ENCODE assay signal across 8 mouse cellular contexts in the genomic region with DNA sequence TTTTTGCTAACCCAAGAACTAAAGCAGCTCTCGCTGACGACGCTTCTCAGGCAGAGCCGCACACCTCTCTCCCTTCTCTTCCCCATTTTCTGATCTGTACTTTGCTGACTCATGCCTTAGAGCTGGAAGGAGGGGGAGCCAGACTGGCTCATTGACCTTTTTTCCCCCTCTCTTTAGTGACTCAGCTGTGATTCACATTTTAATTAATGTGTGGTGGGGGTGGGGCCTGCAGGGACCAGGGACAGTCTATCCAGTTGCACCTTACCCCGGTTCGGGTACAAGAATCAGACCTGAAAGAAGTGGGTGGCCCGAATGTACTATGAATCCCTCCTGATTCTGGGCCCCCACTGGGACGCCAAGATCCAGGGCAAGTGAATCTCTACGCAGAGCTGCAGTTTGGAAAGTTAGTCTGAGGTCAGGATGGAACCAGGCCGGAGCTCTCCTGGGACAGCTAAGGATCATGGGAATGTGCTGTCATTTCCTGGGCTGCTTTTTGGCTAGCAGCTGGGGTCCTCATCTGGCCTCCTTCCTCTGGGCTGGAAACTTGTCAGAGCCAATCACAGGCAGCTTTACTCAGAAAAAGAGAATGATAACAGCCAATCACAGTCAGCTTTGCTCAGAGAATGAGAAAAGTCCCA.
DNase-seq lines count a peak whose midpoint lies in the region; ATAC-seq and TF ChIP-seq lines count a peak whose summit lies in the region.

No protein-coding gene starts in this region.

- no peak overlapping the region for H3K27ac ChIP-seq in kidney, adult 2 months (ENCODE audit: insufficient read depth, low read depth, low read length)
- no peak overlapping the region for H3K27ac ChIP-seq in kidney, embryonic 16.5 days (ENCODE audit: low read length)
- 0 out of 2 replicates have a peak overlapping the region, but pooled peaks have one; percentile 1 for H3K27ac ChIP-seq in neural tube, embryonic 15.5 days (replicated peaks)

- 66% methylated on average over 10 of the region's 10 CpGs for WGBS in kidney, adult 2 months
- 76% methylated on average over 10 of the region's 10 CpGs for WGBS in kidney, embryonic 16.5 days
- WGBS in neural tube, embryonic 15.5 days: 71% methylated on average over 10 of the region's 10 CpGs

- no peak overlapping the region for H3K9ac ChIP-seq in kidney, embryonic 16.5 days (replicated peaks; ENCODE audit: low read length)
- no peak overlapping the region for H3K9ac ChIP-seq in neural tube, embryonic 15.5 days (replicated peaks)

- H3K4me3 ChIP-seq in kidney, adult 2 months (ENCODE audit: insufficient read depth, low read depth, low read length): no peak overlapping the region
- no peak overlapping the region for H3K4me3 ChIP-seq in kidney, embryonic 16.5 days (ENCODE audit: low read length)
- H3K4me3 ChIP-seq in neural tube, embryonic 15.5 days (replicated peaks): no peak overlapping the region

- no peak overlapping the region for H3K4me2 ChIP-seq in kidney, embryonic 16.5 days (replicated peaks; ENCODE audit: low read depth, low read length)
- no peak overlapping the region for H3K4me2 ChIP-seq in neural tube, embryonic 15.5 days

- intact Hi-C loops in heart, postnatal 10 days (cut with DNase I): no loop called here

- ATAC-seq in kidney, embryonic 16.5 days (ENCODE audit: low FRiP score, low TSS enrichment): no peak
- no peak for ATAC-seq in neural tube, embryonic 15.5 days (ENCODE audit: low FRiP score)
- ATAC-seq in inflammation-experienced regulatory T-cells, adult 6 months: no peak
- ATAC-seq in activated CD4-positive, CD25-positive, alpha-beta regulatory T cell, adult 4 months: no peak

- no peak for TF ChIP-seq CTCF in kidney, adult 2 months (conservative IDR thresholded peaks at IDR 0.05; ENCODE audit: insufficient read depth, insufficient read length, low read depth, low read length)

- no peak for TF ChIP-seq POLR2A in kidney, adult 2 months (IDR thresholded peaks at IDR 0.05; ENCODE audit: low read depth, low read length)

- DNase-seq in kidney, adult 2 months: peak; percentile 57
- DNase-seq in ES-CJ7 (ENCODE audit: low read depth, low spot score): peak; percentile 97
- peak; percentile 76 for DNase-seq in adrenal gland, postnatal 14 days
- peak; percentile 70 to 75 for DNase-seq in heart, postnatal 10 days

- H3K27me3 ChIP-seq in kidney, adult 2 months (replicated peaks; ENCODE audit: control insufficient read depth, insufficient read depth, low read length): no peaks in the 10 kb centered on the region
- no peaks in the 10 kb centered on the region for H3K27me3 ChIP-seq in kidney, embryonic 16.5 days (ENCODE audit: insufficient read depth, low read length)
- H3K27me3 ChIP-seq in neural tube, embryonic 15.5 days (replicated peaks): no peaks in the 10 kb centered on the region

- no peaks in the 10 kb centered on the region for H3K4me1 ChIP-seq in kidney, adult 2 months (ENCODE audit: control insufficient read depth, insufficient read depth, low read length)
- H3K4me1 ChIP-seq in kidney, embryonic 16.5 days (ENCODE audit: insufficient read depth, low read length): no peaks in the 10 kb centered on the region
- peaks cover 9% of the 10 kb centered on the region for H3K4me1 ChIP-seq in neural tube, embryonic 15.5 days

- H3K9me3 ChIP-seq in kidney, embryonic 16.5 days (ENCODE audit: low read length): no peaks in the 10 kb centered on the region
- H3K9me3 ChIP-seq in neural tube, embryonic 15.5 days (replicated peaks): no peaks in the 10 kb centered on the region

- no peaks in the 10 kb centered on the region for H3K36me3 ChIP-seq in kidney, adult 2 months (ENCODE audit: control insufficient read depth, insufficient read depth, low read length)
- no peaks in the 10 kb centered on the region for H3K36me3 ChIP-seq in kidney, embryonic 16.5 days (ENCODE audit: insufficient read depth, low read length)
- H3K36me3 ChIP-seq in neural tube, embryonic 15.5 days: no peaks in the 10 kb centered on the region
